Comparison of ENCODE assay signal across 10 mouse cellular contexts in the genomic region with DNA sequence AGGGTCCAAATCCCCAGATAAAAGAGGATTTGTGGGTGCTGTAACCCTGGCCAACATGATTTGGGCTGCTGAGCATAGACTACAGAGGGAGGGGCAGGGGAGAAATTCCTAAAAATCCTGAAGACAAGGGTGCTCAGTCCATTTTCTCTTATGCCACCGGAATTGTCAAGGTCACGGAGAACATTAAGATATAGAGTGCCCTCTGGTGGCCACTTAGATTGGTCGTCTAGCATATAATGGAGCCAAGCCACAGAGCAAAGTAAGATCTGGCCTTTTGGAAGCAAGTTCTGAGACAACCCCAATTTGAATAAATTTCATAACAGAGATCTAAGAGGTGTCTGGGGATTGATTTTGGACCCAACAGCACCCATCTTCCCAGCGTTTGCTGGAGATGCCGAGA.
DNase-seq lines count a peak whose midpoint lies in the region; ATAC-seq and TF ChIP-seq lines count a peak whose summit lies in the region.
"Had no signal": no experiment of that assay in that cellular context is flagged by ENCODE, and none has a peak within 500 bp of the region (broad histone marks: within the 10 kb centered on the region; RNA-seq: fewer than 3 reads in every experiment).

No protein-coding gene starts in this region.

- H3K4me2 ChIP-seq in forebrain, embryonic 14.5 days (ENCODE audit: low read length) = no peak overlapping the region
- H3K4me2 ChIP-seq in forebrain, embryonic 15.5 days (replicated peaks) = no peak overlapping the region
- H3K4me2 ChIP-seq in lung, embryonic 14.5 days = no peak overlapping the region
- H3K4me2 ChIP-seq: liver, embryonic 15.5 days had no signal

- TF ChIP-seq CTCF in lung, embryonic 14.5 days (IDR thresholded peaks at IDR 0.05; ENCODE audit: low read depth) = peak; percentile 27

- WGBS in forebrain, embryonic 14.5 days = 54% methylated on average over 5 of the region's 5 CpGs
- 57% methylated on average over 5 of the region's 5 CpGs for WGBS in forebrain, embryonic 15.5 days
- WGBS in lung, embryonic 14.5 days = 53% methylated on average over 5 of the region's 5 CpGs

- no peaks in the 10 kb centered on the region for H3K27me3 ChIP-seq in forebrain, embryonic 14.5 days (replicated peaks; ENCODE audit: control insufficient read depth, insufficient read depth, low read length)
- no peaks in the 10 kb centered on the region for H3K27me3 ChIP-seq in forebrain, embryonic 15.5 days
- no peaks in the 10 kb centered on the region for H3K27me3 ChIP-seq in lung, embryonic 14.5 days (ENCODE audit: insufficient read depth, low read length)
- H3K27me3 ChIP-seq: liver, embryonic 15.5 days had no signal

- no peaks in the 10 kb centered on the region for H3K4me1 ChIP-seq in forebrain, embryonic 14.5 days (ENCODE audit: control insufficient read depth, insufficient read depth, low read length)
- H3K4me1 ChIP-seq in forebrain, embryonic 15.5 days = no peaks in the 10 kb centered on the region
- H3K4me1 ChIP-seq in lung, embryonic 14.5 days (ENCODE audit: insufficient read depth) = no peaks in the 10 kb centered on the region
- H3K4me1 ChIP-seq: liver, embryonic 15.5 days had no signal

- no peak overlapping the region for H3K9ac ChIP-seq in forebrain, embryonic 14.5 days (ENCODE audit: low read length)
- H3K9ac ChIP-seq in forebrain, embryonic 15.5 days (replicated peaks) = no peak overlapping the region
- no peak overlapping the region for H3K9ac ChIP-seq in lung, embryonic 14.5 days
- H3K9ac ChIP-seq: liver, embryonic 15.5 days had no signal

- H3K4me3 ChIP-seq in forebrain, embryonic 14.5 days (ENCODE audit: low read depth, low read length) = no peak overlapping the region
- no peak overlapping the region for H3K4me3 ChIP-seq in forebrain, embryonic 15.5 days
- no peak overlapping the region for H3K4me3 ChIP-seq in lung, embryonic 14.5 days (ENCODE audit: low read depth, low read length)
- H3K4me3 ChIP-seq: liver, embryonic 15.5 days had no signal

- ATAC-seq in forebrain, embryonic 14.5 days = no peak
- no peak for ATAC-seq in forebrain, embryonic 15.5 days (replicated peaks)
- ATAC-seq in lung, embryonic 14.5 days (ENCODE audit: insufficient read depth) = no peak
- no peak for ATAC-seq in erythroid progenitor cell, adult 5-6 weeks (replicated peaks; ENCODE audit: low FRiP score, poor library complexity, severe bottlenecking)

- peak; percentile 35 for DNase-seq in forebrain, embryonic 14.5 days (ENCODE audit: low spot score)
- peak; percentile 49 for DNase-seq in lung, embryonic 14.5 days
- DNase-seq in lung, adult 18-20 months = no peak
- peak; percentile 36 for DNase-seq in R1 (ENCODE audit: low read depth, low spot score)
- DNase-seq in naive thymus-derived CD4-positive, alpha-beta T cell, adult 2 months (ENCODE audit: low read depth) = peak; percentile 0
- DNase-seq in neural tube, embryonic 10.5 days (ENCODE audit: extremely low spot score, low spot score) = no peak
- DNase-seq: cerebellum, adult 2 months had no signal

- no peaks in the 10 kb centered on the region for H3K36me3 ChIP-seq in forebrain, embryonic 14.5 days (ENCODE audit: control insufficient read depth, insufficient read depth, low read length)
- H3K36me3 ChIP-seq in forebrain, embryonic 15.5 days = no peaks in the 10 kb centered on the region
- no peaks in the 10 kb centered on the region for H3K36me3 ChIP-seq in lung, embryonic 14.5 days (ENCODE audit: insufficient read depth)
- H3K36me3 ChIP-seq: liver, embryonic 15.5 days had no signal

- H3K27ac ChIP-seq in forebrain, embryonic 14.5 days (ENCODE audit: low read depth, low read length) = no peak overlapping the region
- H3K27ac ChIP-seq in forebrain, embryonic 15.5 days (replicated peaks) = no peak overlapping the region
- H3K27ac ChIP-seq in lung, embryonic 14.5 days (ENCODE audit: low read depth) = no peak overlapping the region
- H3K27ac ChIP-seq: liver, embryonic 15.5 days had no signal

- no peaks in the 10 kb centered on the region for H3K9me3 ChIP-seq in forebrain, embryonic 14.5 days (replicated peaks; ENCODE audit: control insufficient read depth, low read length)
- H3K9me3 ChIP-seq in forebrain, embryonic 15.5 days = no peaks in the 10 kb centered on the region
- H3K9me3 ChIP-seq in lung, embryonic 14.5 days (ENCODE audit: low read depth, low read length) = no peaks in the 10 kb centered on the region
- H3K9me3 ChIP-seq: liver, embryonic 15.5 days had no signal

Comparison
In these comparisons a context has a peak if more than half of its experiments do, and no peak if none do; other contexts are left out.
1. DNase-seq: peak in forebrain, embryonic 14.5 days (single experiment), lung, embryonic 14.5 days (single experiment), R1 (single experiment) and naive thymus-derived CD4-positive, alpha-beta T cell, adult 2 months (single experiment); none in lung, adult 18-20 months (0 of 2) and neural tube, embryonic 10.5 days (single experiment).